Mouse (Mus musculus): ENCODE measurements around the gene Mrpl44.

- TF ChIP-seq POLR2A (IDR thresholded peaks at IDR 0.05; ENCODE audit: low read depth, low read length) (no peak), CTCF (IDR thresholded peaks at IDR 0.05; ENCODE audit: extremely low read depth, insufficient read depth, insufficient read length, insufficient replicate concordance) (no peak)
These were observed 48.3 kb downstream of the Mrpl44 start for GRCm38 (mm10) chr1:79823951-79824633.
